In the genomic region with DNA sequence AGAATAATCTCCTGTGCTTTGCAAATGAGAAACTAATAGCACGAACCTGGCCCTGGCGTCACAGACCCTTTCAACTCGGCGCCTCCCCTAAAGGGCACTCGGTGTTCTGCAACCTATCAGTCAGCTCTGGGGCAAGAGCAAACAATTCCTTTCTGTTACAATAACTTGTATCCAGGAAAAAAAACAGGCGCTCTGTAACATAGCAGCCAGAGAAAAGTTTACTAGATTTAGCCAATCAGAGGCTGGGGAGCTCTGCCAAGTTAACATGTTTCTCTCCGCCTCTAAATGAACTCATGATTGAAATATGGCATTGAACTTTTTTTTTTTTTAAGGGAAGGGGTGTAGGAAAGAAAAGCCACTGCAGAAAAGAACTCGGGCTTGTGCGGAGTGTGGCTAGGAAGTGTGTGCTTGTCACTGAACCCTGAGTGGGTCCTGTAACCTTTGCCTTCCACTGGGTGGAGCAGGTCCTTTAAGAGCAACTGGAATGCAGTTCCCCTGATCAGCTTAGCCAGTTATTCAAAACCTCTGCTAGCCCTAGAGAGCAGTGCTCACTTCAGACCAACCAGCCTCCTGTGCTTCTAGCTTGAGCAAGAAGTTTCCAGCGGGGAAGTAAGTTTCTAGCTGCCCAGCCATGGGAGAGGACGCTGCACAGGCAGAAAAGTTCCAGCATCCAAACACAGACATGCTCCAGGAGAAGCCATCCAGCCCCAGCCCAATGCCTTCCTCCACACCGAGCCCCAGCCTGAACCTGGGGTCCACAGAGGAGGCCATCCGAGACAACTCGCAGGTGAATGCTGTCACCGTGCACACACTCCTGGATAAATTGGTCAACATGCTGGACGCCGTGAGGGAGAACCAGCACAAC, we compare ENCODE assay signal across 7 mouse cellular contexts. TPM values are rescaled to one million over a fixed set of nuclear protein-coding genes. Genes with fewer than 3 reads are reported as not detected.
DNase-seq lines count a peak whose midpoint lies in the region; ATAC-seq lines count a peak whose summit lies in the region.

Gene Cavin2 (plus strand): TSS at position 372 of the 865 bp plus-strand sequence.

- peak; percentile 75 for ATAC-seq in embryonic facial prominence, embryonic 13.5 days (ENCODE audit: insufficient number of reproducible peaks, insufficient read depth, low FRiP score, low TSS enrichment, low read depth)
- ATAC-seq in heart, embryonic 14.5 days (ENCODE audit: insufficient number of reproducible peaks, insufficient read depth, low FRiP score, low read depth): peak; percentile 89
- ATAC-seq in midbrain, embryonic 12.5 days (ENCODE audit: low FRiP score, low read depth): peak; percentile 49

- peak within 1 kb of the TSS; percentile 58 for H3K9ac ChIP-seq in embryonic facial prominence, embryonic 13.5 days
- peak within 1 kb of the TSS; percentile 94 for H3K9ac ChIP-seq in heart, embryonic 14.5 days (ENCODE audit: low read length)
- no peak within 1 kb of the TSS for H3K9ac ChIP-seq in midbrain, embryonic 12.5 days (replicated peaks)

- no peaks in the 10 kb centered on the region for H3K27me3 ChIP-seq in embryonic facial prominence, embryonic 13.5 days
- H3K27me3 ChIP-seq in heart, embryonic 14.5 days (ENCODE audit: control insufficient read depth, insufficient read depth, low read length): no peaks in the 10 kb centered on the region
- no peaks in the 10 kb centered on the region for H3K27me3 ChIP-seq in midbrain, embryonic 12.5 days

- no peaks in the 10 kb centered on the region; the same call in 1 of the 2 replicates for H3K9me3 ChIP-seq in embryonic facial prominence, embryonic 13.5 days
- no peaks in the 10 kb centered on the region for H3K9me3 ChIP-seq in heart, embryonic 14.5 days (ENCODE audit: control insufficient read depth, low read length)
- H3K9me3 ChIP-seq in midbrain, embryonic 12.5 days: no peaks in the 10 kb centered on the region

- peak within 1 kb of the TSS; percentile 29 for H3K4me3 ChIP-seq in embryonic facial prominence, embryonic 13.5 days
- peak within 1 kb of the TSS; percentile 56 to 65 for H3K4me3 ChIP-seq in heart, embryonic 14.5 days (ENCODE audit: control insufficient read depth in 1 of 2, insufficient read depth in 1 of 2, low read depth in 1 of 2, low read length in 2 of 2)
- H3K4me3 ChIP-seq in midbrain, embryonic 12.5 days: no peak within 1 kb of the TSS

- H3K36me3 ChIP-seq in embryonic facial prominence, embryonic 13.5 days: no peaks in the 10 kb centered on the region
- H3K36me3 ChIP-seq in heart, embryonic 14.5 days (ENCODE audit: control insufficient read depth, insufficient read depth, low read length): peaks cover 10% of the 10 kb centered on the region; the same call in 1 of the 2 replicates
- H3K36me3 ChIP-seq in midbrain, embryonic 12.5 days: no peaks in the 10 kb centered on the region

- whole genome bisulfite sequencing in embryonic facial prominence, embryonic 13.5 days: 44% methylated on average over 17 of the region's 17 CpGs
- WGBS in heart, embryonic 14.5 days: 13% methylated on average over 17 of the region's 17 CpGs
- WGBS in midbrain, embryonic 12.5 days: 66% methylated on average over 17 of the region's 17 CpGs

- peak within 1 kb of the TSS; percentile 84 for H3K27ac ChIP-seq in embryonic facial prominence, embryonic 13.5 days
- H3K27ac ChIP-seq in heart, embryonic 14.5 days (replicated peaks in 1 of 2; ENCODE audit: control insufficient read depth in 1 of 2, insufficient read depth in 1 of 2, low read depth in 2 of 2, low read length in 2 of 2): peak within 1 kb of the TSS; percentile 99
- no peak within 1 kb of the TSS for H3K27ac ChIP-seq in midbrain, embryonic 12.5 days (replicated peaks)

- H3K4me2 ChIP-seq in embryonic facial prominence, embryonic 13.5 days: peak within 1 kb of the TSS; percentile 50
- H3K4me2 ChIP-seq in heart, embryonic 14.5 days (ENCODE audit: low read length): peak within 1 kb of the TSS; percentile 80
- H3K4me2 ChIP-seq in midbrain, embryonic 12.5 days (replicated peaks): no peak within 1 kb of the TSS

- H3K4me1 ChIP-seq in embryonic facial prominence, embryonic 13.5 days: peaks cover 25% of the 10 kb centered on the region
- H3K4me1 ChIP-seq in heart, embryonic 14.5 days (ENCODE audit: control insufficient read depth in 2 of 2, insufficient read depth in 2 of 2, low read length in 2 of 2): peaks cover 7 to 22% of the 10 kb centered on the region in 2 experiments
- H3K4me1 ChIP-seq in midbrain, embryonic 12.5 days: peaks cover 10% of the 10 kb centered on the region; the same call in 1 of the 2 replicates

- peak; percentile 67 for DNase-seq in adrenal gland, postnatal 10 days
- peak; percentile 71 to 78 for DNase-seq in kidney, postnatal 25 days
- no peak for DNase-seq in cerebellum, adult 11 months
- no peak for DNase-seq in right cerebral cortex, adult 18-20 months

RNA-seq across cellular contexts. Expression of gene Cavin2, which starts in this region (rescaled TPM):
- total RNA-seq in adrenal gland, postnatal 10 days (2021): 100 to 1,000 TPM; 134 TPM
- 13.8 and 15.0 TPM in 2 replicates for polyA plus RNA-seq in embryonic facial prominence, embryonic 13.5 days (2015; fragmentation: Nextera tagmentation; extraction: Ambion mirVana)
- 216 and 221 TPM in 2 replicates for polyA plus RNA-seq in heart, embryonic 14.5 days (2014; fragmentation: Nextera tagmentation; extraction: Ambion mirVana)
- polyA plus RNA-seq in midbrain, embryonic 12.5 days (2016; fragmentation: Nextera tagmentation; extraction: Ambion mirVana): 3.8 and 4.8 TPM in 2 replicates

Comparison
In these comparisons a context has a peak if more than half of its experiments do, and no peak if none do; other contexts are left out.
1. RNA of gene Cavin2 (polyA plus RNA-seq): 216 to 221 TPM in heart, embryonic 14.5 days; 13.8 to 15.0 TPM in embryonic facial prominence, embryonic 13.5 days and 3.8 to 4.8 TPM in midbrain, embryonic 12.5 days; every median in the first group is over 10 times any median in the second.
2. DNase-seq: peak in adrenal gland, postnatal 10 days (single experiment) and kidney, postnatal 25 days (2 of 2); none in cerebellum, adult 11 months (single experiment) and right cerebral cortex, adult 18-20 months (single experiment).
3. Peak in every context shown above with its lines, with median percentiles within 50 percentile points of each other: ATAC-seq.